8 mouse cellular contexts compared by ENCODE assay signal in the genomic region with DNA sequence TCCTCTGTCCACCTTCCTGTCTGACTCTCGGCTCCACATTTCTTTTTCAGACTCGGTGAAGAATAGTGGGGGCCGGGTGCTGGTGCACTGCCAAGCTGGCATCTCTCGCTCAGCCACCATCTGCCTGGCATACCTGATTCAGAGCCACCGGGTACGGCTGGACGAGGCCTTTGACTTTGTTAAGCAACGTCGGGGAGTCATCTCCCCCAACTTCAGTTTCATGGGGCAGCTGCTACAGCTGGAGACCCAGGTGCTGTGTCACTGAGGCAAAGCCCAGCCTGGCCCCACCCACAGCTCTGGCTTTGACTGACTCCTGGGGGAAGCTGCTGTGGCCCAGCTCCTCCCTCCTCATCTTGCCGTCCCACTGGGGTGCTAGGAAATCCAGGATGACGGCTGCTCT. TPM values are rescaled to one million over a fixed set of nuclear protein-coding genes. Genes with fewer than 3 reads are reported as not detected.
DNase-seq lines count a peak whose midpoint lies in the region; ATAC-seq lines count a peak whose summit lies in the region.

No protein-coding gene starts in this region.

- H3K9ac ChIP-seq in heart, embryonic 11.5 days (ENCODE audit: low read depth, low read length) = no peak overlapping the region

- peak overlapping the region; percentile 66 for H3K4me3 ChIP-seq in heart, embryonic 11.5 days (ENCODE audit: low read depth, low read length)
- H3K4me3 ChIP-seq in embryonic facial prominence, embryonic 10.5 days = peak overlapping the region; percentile 59
- peak overlapping the region; percentile 55 for H3K4me3 ChIP-seq in macrophage (ENCODE audit: inconsistent target)

- no peak overlapping the region for H3K27ac ChIP-seq in heart, embryonic 11.5 days (ENCODE audit: low read depth, low read length)
- H3K27ac ChIP-seq in embryonic facial prominence, embryonic 10.5 days (replicated peaks) = no peak overlapping the region
- H3K27ac ChIP-seq in macrophage = peak overlapping the region; percentile 60

- no peaks in the 10 kb centered on the region for H3K9me3 ChIP-seq in heart, embryonic 11.5 days (replicated peaks; ENCODE audit: control insufficient read depth, low read length)
- H3K9me3 ChIP-seq in embryonic facial prominence, embryonic 10.5 days = no peaks in the 10 kb centered on the region

- H3K36me3 ChIP-seq in heart, embryonic 11.5 days (ENCODE audit: control insufficient read depth, insufficient read depth, low read length) = no peaks in the 10 kb centered on the region
- H3K36me3 ChIP-seq in embryonic facial prominence, embryonic 10.5 days (replicated peaks) = no peaks in the 10 kb centered on the region
- no peaks in the 10 kb centered on the region for H3K36me3 ChIP-seq in macrophage (ENCODE audit: inconsistent target)

- ATAC-seq in heart, embryonic 11.5 days (replicated peaks; ENCODE audit: insufficient number of reproducible peaks, low FRiP score, low TSS enrichment) = no peak

- H3K4me2 ChIP-seq in heart, embryonic 11.5 days = peak overlapping the region; percentile 91

- DNase-seq in heart, adult 18-20 months = no peak
- peak; percentile 91 for DNase-seq in A20 (ENCODE audit: low read depth, low spot score)
- no peak for DNase-seq in embryonic facial prominence, embryonic 10.5 days (ENCODE audit: low spot score)
- peak; percentile 79 for DNase-seq in thymus, postnatal 4 days
- DNase-seq in gastrocnemius, postnatal 10 days = no peak
- DNase-seq in heart, adult 9 months (ENCODE audit: low spot score in 2 of 2) = no peak

- 50% methylated on average over 11 of the region's 11 CpGs for WGBS in heart, embryonic 11.5 days (ENCODE audit: insufficient replicate concordance)
- 66% methylated on average over 11 of the region's 11 CpGs for WGBS in embryonic facial prominence, embryonic 10.5 days
- 12% methylated on average over 11 of the region's 11 CpGs for WGBS in macrophage (ENCODE audit: missing documents)

- H3K79me2 ChIP-seq in macrophage (ENCODE audit: inconsistent target) = peaks cover 8% of the 10 kb centered on the region; the same call in 1 of the 2 replicates

- H3K27me3 ChIP-seq in heart, embryonic 11.5 days (ENCODE audit: control insufficient read depth, insufficient read depth, low read length) = peaks cover 20% of the 10 kb centered on the region
- H3K27me3 ChIP-seq in embryonic facial prominence, embryonic 10.5 days (replicated peaks; ENCODE audit: low read depth, poor library complexity, severe bottlenecking) = peaks cover 59% of the 10 kb centered on the region

- H3K4me1 ChIP-seq in heart, embryonic 11.5 days (ENCODE audit: control insufficient read depth, insufficient read depth, low read length) = peaks cover 28% of the 10 kb centered on the region
- H3K4me1 ChIP-seq in embryonic facial prominence, embryonic 10.5 days = peaks cover 47% of the 10 kb centered on the region

RNA-seq across cellular contexts. Expression of a gene that starts 0.9 kb away (rescaled TPM):
- not detected in 2 replicates for polyA plus RNA-seq in heart, embryonic 11.5 days (2014; fragmentation: Nextera tagmentation; extraction: Ambion mirVana)
- not detected for total RNA-seq in heart, adult 18-20 months (2021)
- 0.09 and 0.15 TPM in 2 replicates for polyA plus RNA-seq in embryonic facial prominence, embryonic 10.5 days (2016; fragmentation: Nextera tagmentation; extraction: Ambion mirVana)
- total RNA-seq in macrophage (2018; cell fraction: chromatin; rRNA removed) = 10 to 100 TPM in 1 of 26 experiments, 1 to 10 TPM in 12, under 1 TPM in 8, not detected in 5; 0.26 to 10.5 (median 1.5) TPM
- total RNA-seq in macrophage (2018; cell fraction: cytosol; rRNA removed) = under 1 TPM in 23 of 26 experiments, not detected in 3; 0.04 to 0.29 (median 0.12) TPM
- 10 to 100 TPM in 1 of 26 experiments, 1 to 10 TPM in 16, under 1 TPM in 7, not detected in 2; 0.20 to 11.2 (median 1.3) TPM for total RNA-seq in macrophage (2018; cell fraction: nucleus; rRNA removed)
- not detected in 3 replicates for polyA plus RNA-seq in macrophage (2018)
- total RNA-seq in gastrocnemius, postnatal 10 days (2021) = under 1 TPM in 1 of 2 experiments, not detected in 1; 0.16 TPM

RNA-seq across cellular contexts. Expression of a gene that starts 1.6 kb away (rescaled TPM):
- 17.4 and 18.3 TPM in 2 replicates for polyA plus RNA-seq in heart, embryonic 11.5 days (2014; fragmentation: Nextera tagmentation; extraction: Ambion mirVana)
- 1 to 10 TPM in 1 of 2 experiments, under 1 TPM in 1; 0.57 to 2.0 TPM for total RNA-seq in heart, adult 18-20 months (2021)
- 3.3 and 3.6 TPM in 2 replicates for polyA plus RNA-seq in embryonic facial prominence, embryonic 10.5 days (2016; fragmentation: Nextera tagmentation; extraction: Ambion mirVana)
- total RNA-seq in macrophage (2018; cell fraction: chromatin; rRNA removed) = 1,000 to 10,000 TPM in 2 of 26 experiments, 100 to 1,000 TPM in 18, 10 to 100 TPM in 6; 13.9 to 1,411 (median 390) TPM
- total RNA-seq in macrophage (2018; cell fraction: cytosol; rRNA removed) = 100 to 1,000 TPM in 17 of 26 experiments, 10 to 100 TPM in 6, 1 to 10 TPM in 3; 7.9 to 760 (median 199) TPM
- 1,000 to 10,000 TPM in 6 of 26 experiments, 100 to 1,000 TPM in 16, 10 to 100 TPM in 4; 20.8 to 1,715 (median 596) TPM for total RNA-seq in macrophage (2018; cell fraction: nucleus; rRNA removed)
- polyA plus RNA-seq in macrophage (2018) = 2.5 to 7.1 TPM (median 3.9 TPM) in 3 replicates
- total RNA-seq in gastrocnemius, postnatal 10 days (2021) = 1 to 10 TPM; 2.6 TPM

RNA-seq across cellular contexts. Expression of a gene that starts 25.5 kb away (rescaled TPM):
- polyA plus RNA-seq in heart, embryonic 11.5 days (2014; fragmentation: Nextera tagmentation; extraction: Ambion mirVana) = 10.2 and 12.0 TPM in 2 replicates
- under 1 TPM; 0.72 to 0.77 TPM for total RNA-seq in heart, adult 18-20 months (2021)
- polyA plus RNA-seq in embryonic facial prominence, embryonic 10.5 days (2016; fragmentation: Nextera tagmentation; extraction: Ambion mirVana) = 1.9 and 2.2 TPM in 2 replicates
- 1 to 10 TPM in 1 of 26 experiments, under 1 TPM in 6, not detected in 19; 0.15 to 1.5 (median 0.28) TPM for total RNA-seq in macrophage (2018; cell fraction: chromatin; rRNA removed)
- total RNA-seq in macrophage (2018; cell fraction: cytosol; rRNA removed) = under 1 TPM in 2 of 26 experiments, not detected in 24; 0.05 to 0.21 TPM
- total RNA-seq in macrophage (2018; cell fraction: nucleus; rRNA removed) = 10 to 100 TPM in 1 of 26 experiments, 1 to 10 TPM in 2, under 1 TPM in 10, not detected in 13; 0.12 to 11.7 (median 0.28) TPM
- polyA plus RNA-seq in macrophage (2018) = not detected in 3 replicates
- 1 to 10 TPM; 1.4 to 1.8 TPM for total RNA-seq in gastrocnemius, postnatal 10 days (2021)

Comparison
In these comparisons a context has a peak if more than half of its experiments do, and no peak if none do; other contexts are left out.
1. DNase-seq: peak in A20 (single experiment) and thymus, postnatal 4 days (single experiment); none in heart, adult 18-20 months (0 of 2), embryonic facial prominence, embryonic 10.5 days (single experiment), gastrocnemius, postnatal 10 days (single experiment) and heart, adult 9 months (0 of 2).
2. Peak in every context shown above with its lines, with median percentiles within 50 percentile points of each other: H3K4me3 ChIP-seq.